Mouse (Mus musculus): ENCODE measurements around the gene Pdgfd. TPM values are rescaled to one million over a fixed set of nuclear protein-coding genes. Genes with fewer than 3 reads are reported as not detected.
A peak's percentile ranks its signal among the peaks of the same experiment; 100 is the strongest.

Pdgfd gene
- polyA plus RNA-seq, 1 experiment from 2014 or later, result 3.3 TPM

GRCm38 (mm10) chr9:6360795-6361194 lies 192.4 kb downstream of the Pdgfd start:
- no peaks in the 10 kb centered on the region for H3K27me3 ChIP-seq (ENCODE audit: control insufficient read depth, insufficient read depth, low read length)
- no peak overlapping the region for H3K4me3 ChIP-seq (ENCODE audit: low read depth, low read length)
- no peak overlapping the region for H3K9ac ChIP-seq (replicated peaks; ENCODE audit: low read depth, low read length)
- no peaks in the 10 kb centered on the region for H3K9me3 ChIP-seq (ENCODE audit: control insufficient read depth, low read length)
- H3K36me3 ChIP-seq (ENCODE audit: control insufficient read depth, insufficient read depth, low read length), result no peaks in the 10 kb centered on the region
- no peaks in the 10 kb centered on the region for H3K4me1 ChIP-seq (ENCODE audit: control insufficient read depth, insufficient read depth, low read length)
- H3K4me2 ChIP-seq (ENCODE audit: low read depth, low read length), result no peak overlapping the region
- WGBS, result 86% methylated on average over 2 of the region's 2 CpGs
- no peak overlapping the region for H3K27ac ChIP-seq (ENCODE audit: low read depth, low read length)
- no peak for ATAC-seq (ENCODE audit: low read depth)

GRCm38 (mm10) chr9:6366550-6366949 lies 198.2 kb downstream of the Pdgfd start:
- Histone ChIP-seq H3K4me1 (ENCODE audit: control insufficient read depth, insufficient read depth, low read length) (no peaks in the 10 kb centered on the region), H3K9ac (replicated peaks; ENCODE audit: low read depth, low read length) (no peak overlapping the region), H3K27ac (ENCODE audit: low read depth, low read length) (no peak overlapping the region), H3K4me2 (ENCODE audit: low read depth, low read length) (no peak overlapping the region), H3K4me3 (ENCODE audit: low read depth, low read length) (no peak overlapping the region), H3K9me3 (ENCODE audit: control insufficient read depth, low read length) (no peaks in the 10 kb centered on the region), H3K27me3 (ENCODE audit: control insufficient read depth, insufficient read depth, low read length) (no peaks in the 10 kb centered on the region), H3K36me3 (ENCODE audit: control insufficient read depth, insufficient read depth, low read length) (no peaks in the 10 kb centered on the region)
- no peak for ATAC-seq (ENCODE audit: low read depth)
- WGBS, result 20% methylated on average over 1 of the region's 1 CpGs

GRCm38 (mm10) chr9:6401764-6402163 lies 233.4 kb downstream of the Pdgfd start:
- no peak overlapping the region for H3K4me2 ChIP-seq (ENCODE audit: low read depth, low read length)
- H3K4me1 ChIP-seq (ENCODE audit: control insufficient read depth, insufficient read depth, low read length), result no peaks in the 10 kb centered on the region
- no peak overlapping the region for H3K27ac ChIP-seq (ENCODE audit: low read depth, low read length)
- ATAC-seq (ENCODE audit: low read depth), result no peak
- no peak overlapping the region for H3K4me3 ChIP-seq (ENCODE audit: low read depth, low read length)
- H3K9me3 ChIP-seq (ENCODE audit: control insufficient read depth, low read length), result no peaks in the 10 kb centered on the region
- 69% methylated on average over 1 of the region's 1 CpGs for WGBS
- no peaks in the 10 kb centered on the region for H3K36me3 ChIP-seq (ENCODE audit: control insufficient read depth, insufficient read depth, low read length)
- no peak overlapping the region for H3K9ac ChIP-seq (replicated peaks; ENCODE audit: low read depth, low read length)
- H3K27me3 ChIP-seq (ENCODE audit: control insufficient read depth, insufficient read depth, low read length), result no peaks in the 10 kb centered on the region

- H3K9ac ChIP-seq (replicated peaks; ENCODE audit: low read depth, low read length), result no peak overlapping the region
- WGBS, result 73% methylated on average over 3 of the region's 3 CpGs
- H3K27ac ChIP-seq (ENCODE audit: low read depth, low read length), result no peak overlapping the region
- H3K36me3 ChIP-seq (ENCODE audit: control insufficient read depth, insufficient read depth, low read length), result no peaks in the 10 kb centered on the region
- no peak for ATAC-seq (ENCODE audit: low read depth)
- no peak overlapping the region for H3K4me3 ChIP-seq (ENCODE audit: low read depth, low read length)
- no peak overlapping the region for H3K4me2 ChIP-seq (ENCODE audit: low read depth, low read length)
- no peaks in the 10 kb centered on the region for H3K4me1 ChIP-seq (ENCODE audit: control insufficient read depth, insufficient read depth, low read length)
- H3K9me3 ChIP-seq (ENCODE audit: control insufficient read depth, low read length), result no peaks in the 10 kb centered on the region
- no peaks in the 10 kb centered on the region for H3K27me3 ChIP-seq (ENCODE audit: control insufficient read depth, insufficient read depth, low read length)
These were observed 238.2 kb downstream of the Pdgfd start for GRCm38 (mm10) chr9:6406535-6406934.

- Histone ChIP-seq H3K27ac (ENCODE audit: low read depth, low read length) (no peak overlapping the region), H3K4me2 (ENCODE audit: low read depth, low read length) (no peak overlapping the region), H3K36me3 (ENCODE audit: control insufficient read depth, insufficient read depth, low read length) (no peaks in the 10 kb centered on the region), H3K4me1 (ENCODE audit: control insufficient read depth, insufficient read depth, low read length) (no peaks in the 10 kb centered on the region), H3K27me3 (ENCODE audit: control insufficient read depth, insufficient read depth, low read length) (no peaks in the 10 kb centered on the region), H3K9me3 (ENCODE audit: control insufficient read depth, low read length) (no peaks in the 10 kb centered on the region), H3K4me3 (ENCODE audit: low read depth, low read length) (no peak overlapping the region), H3K9ac (replicated peaks; ENCODE audit: low read depth, low read length) (no peak overlapping the region)
- WGBS, result 44% methylated on average over 4 of the region's 4 CpGs
- peak; percentile 87 for ATAC-seq (ENCODE audit: low read depth)
These were observed 239.6 kb downstream of the Pdgfd start for GRCm38 (mm10) chr9:6407972-6408371.

GRCm38 (mm10) chr9:6424606-6425005 lies 256.2 kb downstream of the Pdgfd start:
- no peaks in the 10 kb centered on the region for H3K36me3 ChIP-seq (ENCODE audit: control insufficient read depth, insufficient read depth, low read length)
- H3K27me3 ChIP-seq (ENCODE audit: control insufficient read depth, insufficient read depth, low read length), result no peaks in the 10 kb centered on the region
- H3K9ac ChIP-seq (replicated peaks; ENCODE audit: low read depth, low read length), result no peak overlapping the region
- H3K27ac ChIP-seq (ENCODE audit: low read depth, low read length), result no peak overlapping the region
- H3K4me3 ChIP-seq (ENCODE audit: low read depth, low read length), result no peak overlapping the region
- no peaks in the 10 kb centered on the region for H3K4me1 ChIP-seq (ENCODE audit: control insufficient read depth, insufficient read depth, low read length)
- 0 out of 2 replicates have a peak, but pooled peaks have one; percentile 46 for ATAC-seq (ENCODE audit: low read depth)
- H3K4me2 ChIP-seq (ENCODE audit: low read depth, low read length), result no peak overlapping the region
- H3K9me3 ChIP-seq (ENCODE audit: control insufficient read depth, low read length), result no peaks in the 10 kb centered on the region

Other genes with a start within 250 kb of the Pdgfd start
- gene Ddi1, start 101.3 kb downstream of the Pdgfd start, polyA plus RNA-seq (2014; fragmentation: Nextera tagmentation; extraction: Ambion mirVana), result 0.16 TPM in 1 of 2 replicates, not detected in the other